Mouse (Mus musculus): ENCODE measurements at regions not wholly inside any gene's neighbourhood (a gene's known extent, or its start where the extent isn't known, plus 50 kb on each side); places are given as distances from the start of the nearest gene placed in this dataset.

GRCm38 (mm10) chr1:12288521-12288920 is 874.6 kb downstream of the A830018L16Rik start:
- ATAC-seq: peak; percentile 62
- Histone ChIP-seq H3K27ac (ENCODE audit: low read length) (no peak overlapping the region), H3K9ac (ENCODE audit: low read depth, low read length) (no peak overlapping the region), H3K36me3 (ENCODE audit: control insufficient read depth, insufficient read depth, low read length) (no peaks in the 10 kb centered on the region), H3K4me1 (ENCODE audit: control insufficient read depth, insufficient read depth, low read length) (no peaks in the 10 kb centered on the region), H3K4me3 (ENCODE audit: low read length) (no peak overlapping the region), H3K9me3 (ENCODE audit: control insufficient read depth, low read length) (no peaks in the 10 kb centered on the region), H3K4me2 (ENCODE audit: low read depth, low read length) (no peak overlapping the region), H3K27me3 (replicated peaks; ENCODE audit: control insufficient read depth, insufficient read depth, low read length) (no peaks in the 10 kb centered on the region)
- 71% methylated on average over 3 of the region's 3 CpGs for WGBS

- Histone ChIP-seq H3K4me2 (ENCODE audit: low read depth, low read length) (no peak overlapping the region), H3K9ac (ENCODE audit: low read depth, low read length) (no peak overlapping the region), H3K27me3 (replicated peaks; ENCODE audit: control insufficient read depth, insufficient read depth, low read length) (no peaks in the 10 kb centered on the region), H3K27ac (ENCODE audit: low read length) (no peak overlapping the region), H3K36me3 (ENCODE audit: control insufficient read depth, insufficient read depth, low read length) (no peaks in the 10 kb centered on the region), H3K4me1 (ENCODE audit: control insufficient read depth, insufficient read depth, low read length) (no peaks in the 10 kb centered on the region), H3K4me3 (ENCODE audit: low read length) (no peak overlapping the region), H3K9me3 (ENCODE audit: control insufficient read depth, low read length) (no peaks in the 10 kb centered on the region)
- no peak for ATAC-seq
- WGBS: 61% methylated on average over 1 of the region's 1 CpGs
Observed at GRCm38 (mm10) chr1:12291787-12292186, 877.9 kb downstream of the A830018L16Rik start.

- H3K27me3 ChIP-seq (replicated peaks; ENCODE audit: control insufficient read depth, insufficient read depth, low read length): no peaks in the 10 kb centered on the region
- ATAC-seq: no peak
- WGBS: 74% methylated on average over 2 of the region's 2 CpGs
- no peak overlapping the region for H3K4me2 ChIP-seq (ENCODE audit: low read depth, low read length)
- H3K4me1 ChIP-seq (ENCODE audit: control insufficient read depth, insufficient read depth, low read length): no peaks in the 10 kb centered on the region
- H3K9ac ChIP-seq (ENCODE audit: low read depth, low read length): no peak overlapping the region
- H3K9me3 ChIP-seq (ENCODE audit: control insufficient read depth, low read length): no peaks in the 10 kb centered on the region
- no peaks in the 10 kb centered on the region for H3K36me3 ChIP-seq (ENCODE audit: control insufficient read depth, insufficient read depth, low read length)
- no peak overlapping the region for H3K27ac ChIP-seq (ENCODE audit: low read length)
- no peak overlapping the region for H3K4me3 ChIP-seq (ENCODE audit: low read length)
Observed at GRCm38 (mm10) chr1:12318029-12318428, 904.1 kb downstream of the A830018L16Rik start.

- no peaks in the 10 kb centered on the region for H3K27me3 ChIP-seq (replicated peaks; ENCODE audit: control insufficient read depth, insufficient read depth, low read length)
- no peaks in the 10 kb centered on the region for H3K4me1 ChIP-seq (ENCODE audit: control insufficient read depth, insufficient read depth, low read length)
- H3K4me2 ChIP-seq (ENCODE audit: low read depth, low read length): no peak overlapping the region
- no peaks in the 10 kb centered on the region for H3K36me3 ChIP-seq (ENCODE audit: control insufficient read depth, insufficient read depth, low read length)
- H3K9me3 ChIP-seq (ENCODE audit: control insufficient read depth, low read length): no peaks in the 10 kb centered on the region
- H3K27ac ChIP-seq (ENCODE audit: low read length): no peak overlapping the region
- 88% methylated on average over 4 of the region's 4 CpGs for WGBS
- H3K4me3 ChIP-seq (ENCODE audit: low read length): no peak overlapping the region
- no peak for ATAC-seq
- H3K9ac ChIP-seq (ENCODE audit: low read depth, low read length): no peak overlapping the region
Observed at GRCm38 (mm10) chr1:12334186-12334585, 920.3 kb downstream of the A830018L16Rik start.

GRCm38 (mm10) chr1:12344726-12345438 is 931.0 kb downstream of the A830018L16Rik start:
- H3K27me3 ChIP-seq (replicated peaks; ENCODE audit: control insufficient read depth, insufficient read depth, low read length): no peaks in the 10 kb centered on the region
- H3K36me3 ChIP-seq (ENCODE audit: control insufficient read depth, insufficient read depth, low read length): no peaks in the 10 kb centered on the region
- H3K27ac ChIP-seq (ENCODE audit: low read length): no peak overlapping the region
- H3K9me3 ChIP-seq (ENCODE audit: control insufficient read depth, low read length): no peaks in the 10 kb centered on the region
- H3K9ac ChIP-seq (ENCODE audit: low read depth, low read length): no peak overlapping the region
- no peak overlapping the region for H3K4me2 ChIP-seq (ENCODE audit: low read depth, low read length)
- no peaks in the 10 kb centered on the region for H3K4me1 ChIP-seq (ENCODE audit: control insufficient read depth, insufficient read depth, low read length)
- no peak for ATAC-seq
- H3K4me3 ChIP-seq (ENCODE audit: low read length): no peak overlapping the region
- WGBS: 68% methylated on average over 10 of the region's 10 CpGs

GRCm38 (mm10) chr1:12345439-12345819 is 931.5 kb downstream of the A830018L16Rik start:
- Histone ChIP-seq H3K9ac (ENCODE audit: low read depth, low read length) (no peak overlapping the region), H3K27me3 (replicated peaks; ENCODE audit: control insufficient read depth, insufficient read depth, low read length) (no peaks in the 10 kb centered on the region), H3K4me3 (ENCODE audit: low read length) (no peak overlapping the region), H3K36me3 (ENCODE audit: control insufficient read depth, insufficient read depth, low read length) (no peaks in the 10 kb centered on the region), H3K4me1 (ENCODE audit: control insufficient read depth, insufficient read depth, low read length) (no peaks in the 10 kb centered on the region), H3K9me3 (ENCODE audit: control insufficient read depth, low read length) (no peaks in the 10 kb centered on the region), H3K4me2 (ENCODE audit: low read depth, low read length) (no peak overlapping the region), H3K27ac (ENCODE audit: low read length) (no peak overlapping the region)
- ATAC-seq: peak; percentile 52
- WGBS: 64% methylated on average over 3 of the region's 3 CpGs

- H3K9ac ChIP-seq (ENCODE audit: low read depth, low read length): no peak overlapping the region
- 0 out of 2 replicates have a peak, but pooled peaks cover 5% of the 10 kb centered on the region for H3K9me3 ChIP-seq (ENCODE audit: control insufficient read depth, low read length)
- ATAC-seq: no peak
Observed at GRCm38 (mm10) chr1:12354531-12354930, 940.6 kb downstream of the A830018L16Rik start.

GRCm38 (mm10) chr1:12367872-12368271 is 954.0 kb downstream of the A830018L16Rik start:
- Histone ChIP-seq H3K36me3 (ENCODE audit: control insufficient read depth, insufficient read depth, low read length) (no peaks in the 10 kb centered on the region), H3K9ac (ENCODE audit: low read depth, low read length) (no peak overlapping the region), H3K4me1 (ENCODE audit: control insufficient read depth, insufficient read depth, low read length) (no peaks in the 10 kb centered on the region), H3K9me3 (ENCODE audit: control insufficient read depth, low read length) (no peaks in the 10 kb centered on the region), H3K4me3 (ENCODE audit: low read length) (no peak overlapping the region), H3K27ac (ENCODE audit: low read length) (no peak overlapping the region), H3K27me3 (replicated peaks; ENCODE audit: control insufficient read depth, insufficient read depth, low read length) (no peaks in the 10 kb centered on the region), H3K4me2 (ENCODE audit: low read depth, low read length) (no peak overlapping the region)
- no peak for ATAC-seq
- 96% methylated on average over 6 of the region's 6 CpGs for whole genome bisulfite sequencing

More at GRCm38 (mm10) chr1:12354531-12354930, 940.6 kb downstream of the A830018L16Rik start:
- Histone ChIP-seq H3K27me3 (replicated peaks; ENCODE audit: control insufficient read depth, insufficient read depth, low read length) (no peaks in the 10 kb centered on the region), H3K4me3 (ENCODE audit: low read length) (no peak overlapping the region), H3K4me1 (ENCODE audit: control insufficient read depth, insufficient read depth, low read length) (no peaks in the 10 kb centered on the region), H3K36me3 (ENCODE audit: control insufficient read depth, insufficient read depth, low read length) (no peaks in the 10 kb centered on the region), H3K27ac (ENCODE audit: low read length) (no peak overlapping the region), H3K4me2 (ENCODE audit: low read depth, low read length) (no peak overlapping the region)

- Histone ChIP-seq H3K4me2 (ENCODE audit: low read depth, low read length) (no peak overlapping the region), H3K27me3 (replicated peaks; ENCODE audit: control insufficient read depth, insufficient read depth, low read length) (no peaks in the 10 kb centered on the region), H3K27ac (ENCODE audit: low read length) (no peak overlapping the region), H3K36me3 (ENCODE audit: control insufficient read depth, insufficient read depth, low read length) (no peaks in the 10 kb centered on the region), H3K4me3 (ENCODE audit: low read length) (no peak overlapping the region), H3K4me1 (ENCODE audit: control insufficient read depth, insufficient read depth, low read length) (no peaks in the 10 kb centered on the region), H3K9ac (ENCODE audit: low read depth, low read length) (no peak overlapping the region), H3K9me3 (ENCODE audit: control insufficient read depth, low read length) (no peaks in the 10 kb centered on the region)
- ATAC-seq: no peak
Observed at GRCm38 (mm10) chr1:12372968-12373367, 959.1 kb downstream of the A830018L16Rik start.

Measured in intestine, embryonic 16.5 days (tissue).